Mouse (Mus musculus) left cerebral cortex, postnatal 10 days (tissue): ENCODE results near the gene Grb10. TPM values are rescaled to one million over a fixed set of nuclear protein-coding genes. Genes with fewer than 3 reads are reported as not detected.
A peak's percentile ranks its signal among the peaks of the same experiment; 100 is the strongest.

Source experiments
- DNase-seq, 2 experiments: peaks; one replicate each; pipeline ENCODE4 v3.0.0; 2021 to 2022; ENCODE audit warnings: low spot score in 2 of 2, mixed read lengths in 1 of 2; ENCODE audit errors: extremely low spot score in 1 of 2
- intact Hi-C: fragments of 180-260 bp; cut with DNase I; formaldehyde crosslinking; loops from one replicate; pipeline ENCODE4 v1.15.1; 2025
- total RNA-seq, 2 experiments: library from RNA; stranded (reverse); gene quantifications; 2 replicates each; pipeline ENCODE4 v1.2.3; 2021

Grb10 gene
- 10 to 100 TPM; 48.5 to 48.6 TPM for total RNA-seq

- intact Hi-C loops: no loop called here
- DNase-seq: no peak
Measured at GRCm38 (mm10) chr11:12038470-12038985, at the start of gene Grb10. Gene Grb10, minus strand, starts transcription at chr11:12038683.

GRCm38 (mm10) chr11:12081638-12082037, 43.2 kb upstream of the Grb10 start:
- intact Hi-C loops: no loop called here
- DNase-seq: no peak

GRCm38 (mm10) chr11:12079231-12079630, 40.7 kb upstream of the Grb10 start:
- DNase-seq: no peak
- intact Hi-C loops: no loop called here

- intact Hi-C loops: no loop called here
- no peak for DNase-seq
Measured at GRCm38 (mm10) chr11:12075449-12075848, 37.0 kb upstream of the Grb10 start.

- no peak for DNase-seq
- intact Hi-C loops: no loop called here
Measured at GRCm38 (mm10) chr11:12073394-12074226, 35.1 kb upstream of the Grb10 start.

GRCm38 (mm10) chr11:12072322-12072721, 33.8 kb upstream of the Grb10 start:
- intact Hi-C loops: no loop called here
- DNase-seq: no peak

GRCm38 (mm10) chr11:12059005-12059404, 20.5 kb upstream of the Grb10 start:
- intact Hi-C loops: no loop called here
- DNase-seq: no peak

GRCm38 (mm10) chr11:12048547-12049327, 10.3 kb upstream of the Grb10 start:
- intact Hi-C loops: no loop called here
- DNase-seq: peak in 1 of 2 experiments; percentile 51

- intact Hi-C loops: no loop called here
Measured at GRCm38 (mm10) chr11:12048135-12048534, 9.7 kb upstream of the Grb10 start.

GRCm38 (mm10) chr11:12044245-12044644, 5.8 kb upstream of the Grb10 start:
- DNase-seq: no peak
- intact Hi-C loops: loop anchor here (5.0 kb wide), 1 partner anchor 222 kb away; no protein-coding TSS in a partner anchor

More at GRCm38 (mm10) chr11:12048135-12048534, 9.7 kb upstream of the Grb10 start:
- DNase-seq: no peak

GRCm38 (mm10) chr11:12041787-12042186, 3.3 kb upstream of the Grb10 start:
- intact Hi-C loops: loop anchor here (5.0 kb wide), 1 partner anchor 219 kb away; no protein-coding TSS in a partner anchor
- DNase-seq: no peak

- DNase-seq: no peak
- intact Hi-C loops: loop anchor here (5.0 kb wide), 1 partner anchor 219 kb away; no protein-coding TSS in a partner anchor
Measured at GRCm38 (mm10) chr11:12041379-12041778, 2.9 kb upstream of the Grb10 start.

GRCm38 (mm10) chr11:12040391-12040790, 1.9 kb upstream of the Grb10 start:
- no peak for DNase-seq
- intact Hi-C loops: loop anchor here (5.0 kb wide), 1 partner anchor 218 kb away; no protein-coding TSS in a partner anchor

- intact Hi-C loops: loop anchor here (5.0 kb wide), 1 partner anchor 217 kb away; no protein-coding TSS in a partner anchor
- no peak for DNase-seq
Measured at GRCm38 (mm10) chr11:12039748-12040147, 1.3 kb upstream of the Grb10 start.

GRCm38 (mm10) chr11:12039098-12039497, 615 bp upstream of the Grb10 start:
- intact Hi-C loops: no loop called here
- peak in 1 of 2 experiments; percentile 28 for DNase-seq

- intact Hi-C loops: no loop called here
- DNase-seq: no peak
Measured at GRCm38 (mm10) chr11:12037689-12038469, 604 bp downstream of the Grb10 start.

GRCm38 (mm10) chr11:12037075-12037686, 1.3 kb downstream of the Grb10 start:
- intact Hi-C loops: no loop called here
- peak in 1 of 2 experiments; percentile 67 for DNase-seq
